Mouse (Mus musculus) embryonic fibroblast, embryonic 13.5 days (primary cell): ENCODE measurements around the gene Pfkfb4.

Source experiments
- CTCF ChIP-seq: IDR thresholded peaks from 2 replicates; pipeline ENCODE4 v1.5.1; 2011; ENCODE audit warnings: mild to moderate bottlenecking, control low read depth, low read length, moderate library complexity, borderline replicate concordance; ENCODE audit not compliant: insufficient read depth
- POLR2A ChIP-seq: IDR thresholded peaks from 2 replicates; pipeline ENCODE4 v1.6.1; 2011; ENCODE audit warnings: low read depth, mild to moderate bottlenecking, control low read depth, low read length, moderate library complexity

DNA sequence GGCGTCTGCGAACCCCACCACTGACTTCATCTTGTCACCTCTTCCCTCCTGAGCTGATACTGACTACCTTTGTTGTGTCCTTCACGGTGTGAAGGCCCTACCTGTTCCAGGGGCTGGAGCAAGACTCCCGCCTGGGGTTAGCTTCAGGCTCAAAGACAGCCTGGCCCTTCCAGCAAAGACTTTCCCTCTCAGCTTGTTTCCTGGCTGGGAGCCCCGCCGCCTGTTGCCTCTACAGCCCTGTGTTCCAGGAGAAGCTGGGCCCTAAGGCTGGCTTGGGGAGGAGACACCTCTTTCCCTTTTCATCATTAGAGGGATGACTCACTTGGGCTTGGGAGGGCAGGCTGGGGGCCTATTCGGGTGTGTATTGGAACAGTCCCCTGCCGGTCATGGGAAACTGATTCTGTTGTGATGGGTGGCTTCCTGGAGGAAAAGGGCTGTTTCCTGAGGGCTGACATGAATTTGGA lies 47.4 kb downstream of the Pfkfb4 start:
- no peak for TF ChIP-seq CTCF
- peak; percentile 67 for TF ChIP-seq POLR2A
